Mouse (Mus musculus) thymus, postnatal 36 days (tissue): Measurements from ENCODE around the gene Clasp2.
A peak's percentile ranks its signal among the peaks of the same experiment; 100 is the strongest.
"Not testable (repeated sequence)": the region's sequence is repeated elsewhere in the genome, so short reads cannot be mapped to it uniquely, and the experiment has no call there.

ENCODE experiments used
- DNase-seq, 2 experiments: peaks; one replicate each; pipeline ENCODE4 v3.0.0; 2022; ENCODE audit warnings: mixed read lengths in 2 of 2

The Clasp2 gene

DNA sequence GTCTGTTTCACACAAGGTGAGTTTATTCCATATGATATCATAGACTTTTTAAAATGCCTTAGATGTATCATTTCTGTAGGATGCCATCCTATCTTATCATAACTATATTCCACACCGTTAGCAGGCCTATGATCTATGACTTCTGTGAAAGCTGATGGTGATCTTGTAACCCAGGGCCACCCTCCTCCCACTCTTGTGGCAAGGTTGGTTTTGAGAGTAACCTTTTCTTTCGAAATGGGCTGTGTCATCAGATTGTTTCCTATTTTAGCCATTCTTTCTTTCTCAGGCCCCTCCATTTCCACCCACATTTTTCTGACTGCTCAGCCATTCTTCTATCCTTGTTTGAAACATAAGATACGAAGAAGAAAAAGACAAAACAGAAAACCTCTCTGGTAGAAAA is 88.9 kb downstream of the Clasp2 start:
- DNase-seq, result no peak

DNA sequence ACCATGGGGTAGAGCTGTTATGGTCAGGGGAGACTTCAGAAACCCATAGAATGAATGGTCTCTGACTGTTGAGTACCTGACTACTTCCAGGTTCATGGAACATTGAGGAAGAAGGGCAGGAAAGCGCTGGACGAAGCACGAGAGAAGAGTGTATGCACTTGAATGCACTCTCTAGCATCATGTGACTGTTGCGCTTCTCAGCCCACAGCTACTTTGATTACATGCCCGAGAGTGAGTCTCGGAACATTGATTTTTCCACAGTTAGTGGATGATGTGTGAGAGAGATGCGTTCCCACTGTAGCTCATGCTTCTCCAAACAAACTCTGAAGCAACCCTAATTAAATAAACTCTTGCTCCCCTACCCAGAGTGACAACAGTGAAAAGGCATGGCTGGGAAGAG is 92.2 kb downstream of the Clasp2 start:
- no peak for DNase-seq

DNA sequence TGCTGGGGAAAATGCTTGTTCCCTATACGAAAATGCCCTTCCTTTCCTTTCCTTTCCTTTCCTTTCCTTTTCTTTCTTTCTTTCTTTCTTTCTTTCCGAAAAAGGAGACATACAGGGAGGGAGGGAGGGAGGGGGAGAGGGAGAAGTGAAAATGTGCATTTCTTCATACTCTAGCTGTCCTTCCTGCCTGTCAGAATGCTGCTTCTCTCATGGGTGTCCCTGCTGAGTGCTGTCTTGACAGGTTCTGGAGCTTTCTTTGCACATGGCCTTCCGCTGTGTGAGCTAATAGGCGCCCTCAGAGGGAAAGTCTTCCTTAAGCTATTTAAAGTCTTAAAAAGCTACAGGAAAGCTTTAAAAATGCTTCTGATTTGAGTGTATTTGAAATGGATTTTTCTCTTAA is 95.7 kb downstream of the Clasp2 start:
- no peak for DNase-seq

DNA sequence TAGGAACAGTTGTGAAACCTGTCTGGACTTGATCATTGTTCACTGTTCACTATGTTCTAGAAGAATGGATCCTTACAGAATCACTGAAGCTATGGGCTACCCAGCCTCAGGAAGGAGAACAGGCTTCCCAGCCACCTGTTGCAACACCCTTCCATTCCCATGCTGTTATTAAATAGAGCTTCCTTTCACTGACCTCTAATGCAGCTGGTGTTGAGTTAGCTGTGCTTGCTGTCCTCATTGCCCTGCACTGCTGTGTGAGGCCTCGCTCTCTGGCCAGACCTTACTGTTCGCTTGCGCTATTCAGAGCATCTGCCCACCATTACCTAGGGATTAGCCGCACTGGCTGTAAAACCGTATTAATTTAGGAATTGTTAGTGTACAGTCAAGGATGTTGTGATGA is 96.2 kb downstream of the Clasp2 start:
- no peak for DNase-seq

DNA sequence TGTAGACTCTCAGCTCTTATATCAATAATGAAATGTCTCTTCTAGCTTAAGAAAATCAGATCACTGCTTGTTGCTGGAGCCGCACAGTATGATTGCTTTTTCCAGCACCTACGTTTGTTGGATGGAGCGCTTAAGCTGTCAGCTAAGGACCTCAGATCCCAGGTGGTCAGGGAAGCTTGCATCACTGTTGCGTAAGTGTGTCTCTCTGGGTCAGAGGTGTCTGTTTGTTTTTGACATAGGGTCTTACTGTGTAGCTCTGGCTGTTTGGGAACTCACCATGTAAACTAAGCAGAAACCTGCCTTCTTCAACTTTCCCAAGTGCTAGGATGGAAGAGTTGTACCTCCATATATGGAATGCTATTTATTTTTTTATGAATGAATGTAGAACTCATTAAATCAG is 102.8 kb downstream of the Clasp2 start:
- no peak for DNase-seq

DNA sequence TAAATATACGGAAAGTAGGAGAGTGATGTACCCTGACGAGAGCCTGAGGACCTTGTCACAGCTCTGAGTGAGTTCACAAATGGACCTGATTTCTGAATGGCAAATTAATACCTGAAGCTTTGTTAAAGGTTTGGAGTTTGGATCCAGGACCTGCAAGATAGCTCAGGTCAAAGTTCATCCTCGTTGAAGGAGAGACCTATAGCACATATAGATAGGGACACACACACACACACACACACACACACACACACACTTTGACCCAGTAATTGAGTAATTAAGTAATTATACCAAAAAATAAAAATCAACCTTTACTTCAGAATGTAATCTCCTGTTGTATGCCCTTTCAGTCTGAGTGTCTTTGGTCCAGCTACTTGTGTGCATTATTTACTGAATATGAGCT is 114.2 kb downstream of the Clasp2 start:
- DNase-seq, result no peak

DNA sequence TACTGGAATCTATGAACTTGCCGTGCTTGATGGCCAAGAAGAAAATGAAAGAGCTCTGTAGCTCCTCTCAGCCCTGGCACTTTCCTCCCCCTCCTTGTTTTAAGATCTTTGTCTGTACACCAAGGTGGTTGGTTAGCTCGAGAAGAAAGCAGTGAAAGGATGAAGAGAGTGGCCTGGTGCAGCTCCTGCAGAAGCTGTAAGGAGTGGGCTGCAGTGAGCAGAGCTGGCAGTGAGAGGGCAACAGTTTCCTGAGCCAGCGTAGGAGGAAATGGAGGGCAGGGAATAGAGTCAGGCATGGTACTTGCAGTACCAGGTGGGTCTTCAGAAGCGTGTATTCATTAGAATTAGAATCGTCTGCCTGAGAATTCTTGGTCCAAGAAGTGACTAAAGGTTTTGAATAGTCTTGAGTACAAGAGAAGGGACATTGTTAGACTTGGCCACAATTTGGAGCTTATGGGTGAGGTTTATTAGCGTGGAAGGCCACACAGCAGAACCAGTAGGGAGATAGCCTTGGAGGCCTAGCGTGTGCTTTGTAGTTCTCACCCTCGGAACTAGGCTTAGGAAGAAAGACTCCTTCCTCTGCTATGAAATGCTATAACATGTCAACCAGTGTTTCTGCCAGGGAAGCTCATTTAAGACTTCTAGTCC is 116.1 kb downstream of the Clasp2 start:
- DNase-seq, result no peak

DNA sequence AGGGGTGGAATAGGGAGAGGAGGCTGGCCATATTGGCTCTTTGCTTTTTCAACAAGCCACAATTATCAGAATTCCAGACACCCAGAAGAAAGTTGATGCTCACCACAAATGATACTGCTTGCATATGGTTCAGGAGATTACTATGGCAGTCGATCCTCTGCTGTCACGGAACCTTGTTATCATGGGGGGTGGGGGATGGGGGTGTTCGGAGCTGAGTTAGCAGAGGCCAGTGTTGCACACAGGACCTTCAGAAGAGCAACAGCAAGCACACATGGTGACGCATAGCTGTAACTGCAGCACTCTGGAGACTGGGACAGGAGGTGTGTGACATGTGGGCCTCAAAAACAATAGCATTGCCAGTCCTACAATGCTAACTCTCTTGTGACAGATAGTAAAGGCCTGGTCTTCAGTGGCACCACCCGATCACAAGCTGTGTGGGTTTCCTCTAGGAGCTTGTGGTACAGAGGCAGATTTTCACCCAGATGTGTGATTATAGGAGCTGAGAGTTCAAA is 116.7 kb downstream of the Clasp2 start:
- no peak for DNase-seq

DNA sequence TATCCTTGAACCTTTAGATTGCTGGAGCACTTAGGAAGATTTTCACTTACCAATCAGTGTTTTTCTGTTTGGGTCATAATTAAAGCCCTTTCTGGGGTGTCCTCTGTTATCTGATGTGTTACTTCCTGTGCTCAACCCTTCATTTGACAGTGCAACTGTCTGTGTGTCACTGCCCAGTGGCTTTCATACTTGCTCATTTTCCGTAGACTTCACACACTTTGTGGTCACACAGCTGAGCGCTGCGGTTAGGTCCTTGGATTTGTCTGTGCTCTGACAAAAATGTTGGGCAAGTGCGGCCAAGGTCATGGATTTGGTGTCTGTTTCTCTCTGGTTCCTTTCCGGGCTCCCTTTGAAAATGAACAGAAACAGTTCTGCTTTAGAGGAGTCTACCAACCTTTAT is 118.1 kb downstream of the Clasp2 start:
- no peak for DNase-seq

DNA sequence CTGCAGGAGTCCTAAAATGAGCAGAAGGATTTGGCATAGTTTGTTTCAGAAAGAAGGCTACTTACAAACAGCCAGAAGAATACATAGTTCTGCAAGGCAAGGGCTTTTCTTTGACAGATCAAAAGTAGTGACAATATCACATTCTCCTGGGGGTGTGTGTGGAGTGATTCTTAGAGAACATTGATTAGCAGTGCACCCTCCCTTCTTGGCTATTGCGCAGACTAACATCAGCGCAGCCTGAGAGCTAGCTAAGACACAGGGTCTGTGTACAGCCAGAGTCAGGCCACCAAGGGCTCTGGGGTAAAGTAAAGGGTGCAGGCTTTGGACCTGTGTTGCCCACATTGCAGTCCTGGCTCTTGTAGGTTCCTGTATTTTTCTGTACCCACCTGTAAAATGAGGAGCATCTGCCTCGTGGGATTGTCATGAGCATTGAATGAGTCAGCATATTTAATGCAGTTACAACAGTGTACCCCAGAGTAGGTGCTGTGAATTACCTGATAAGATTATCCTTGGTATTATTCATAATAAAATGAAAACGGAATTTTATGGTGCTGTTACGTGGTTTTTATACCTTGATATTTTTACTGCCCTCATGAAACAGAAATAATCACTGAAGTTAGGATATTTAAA is 122.2 kb downstream of the Clasp2 start:
- no peak for DNase-seq

DNA sequence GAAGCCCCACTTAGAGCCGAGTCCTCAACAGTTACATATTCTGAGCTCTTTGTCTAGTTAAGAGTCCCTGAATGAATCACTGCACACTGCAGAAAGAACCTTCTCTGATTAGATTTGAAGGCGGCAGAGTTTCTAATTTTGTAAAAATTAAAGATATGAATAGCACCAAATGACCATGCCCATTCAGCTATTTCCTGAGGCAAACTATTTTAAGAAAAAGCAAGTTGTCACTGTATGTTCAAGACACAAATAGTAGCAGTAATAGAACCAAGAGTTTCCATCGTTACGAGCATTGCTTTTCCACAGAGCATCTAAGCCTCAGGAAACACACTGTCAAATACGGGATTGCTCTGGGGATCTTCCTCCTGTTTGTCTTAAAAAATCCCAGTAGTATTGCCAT is 126.7 kb downstream of the Clasp2 start:
- no peak for DNase-seq

DNA sequence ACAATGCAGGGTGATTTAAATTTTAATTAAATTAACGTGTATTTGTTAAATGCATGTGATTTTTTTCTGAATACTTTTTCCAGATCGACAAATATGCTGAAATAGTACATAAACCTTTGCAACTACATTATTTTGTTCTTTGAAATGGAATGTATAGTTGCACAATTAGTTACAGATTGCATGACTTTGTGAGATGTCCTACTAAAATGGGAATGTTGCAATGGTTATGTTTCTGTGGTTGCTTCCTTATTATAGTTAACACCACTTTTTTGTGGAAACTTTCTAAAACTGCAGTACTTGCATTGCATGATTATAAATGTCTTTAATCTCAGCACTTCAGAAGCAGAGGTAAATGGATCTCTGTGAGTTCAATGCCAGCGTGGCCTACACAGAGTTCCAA is 153.6 kb downstream of the Clasp2 start:
- DNase-seq, result no peak

DNA sequence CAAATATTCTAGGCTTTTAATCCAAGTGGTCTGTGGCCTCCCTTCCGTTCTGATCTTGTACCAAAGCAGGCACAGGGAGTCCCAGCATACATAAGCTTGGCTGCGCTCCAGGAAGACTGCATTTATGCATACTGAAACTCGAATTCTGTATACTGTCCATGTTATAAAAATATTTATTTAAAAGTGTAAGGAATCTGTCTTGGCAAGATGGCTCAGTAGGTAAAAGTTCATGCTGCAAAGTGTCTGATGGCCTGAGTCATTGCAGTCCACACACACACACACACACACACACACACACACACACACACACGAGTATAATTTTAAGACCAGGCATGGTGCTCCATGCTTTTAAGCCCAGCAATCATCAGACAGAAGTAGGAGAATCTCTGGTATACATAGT is 161.9 kb downstream of the Clasp2 start:
- DNase-seq, result no peak

DNA sequence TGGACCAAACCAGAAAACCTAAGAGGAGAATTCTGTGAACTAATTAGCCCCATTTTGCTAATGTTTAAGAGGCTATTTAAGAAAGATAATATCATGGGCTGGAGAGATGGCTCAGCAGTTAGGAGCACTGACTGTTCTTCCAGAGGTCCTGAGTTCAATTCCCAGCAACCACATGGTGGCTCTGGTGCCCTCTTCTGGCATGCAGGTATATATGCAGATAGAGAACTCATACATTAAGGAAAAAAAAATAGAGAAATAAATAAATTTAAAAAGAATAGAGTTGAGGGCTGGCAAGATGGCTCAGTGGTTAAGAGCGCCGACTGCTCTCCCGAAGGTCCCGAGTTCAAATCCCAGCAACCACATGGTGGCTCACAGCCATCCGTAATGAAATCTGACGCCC is 163.0 kb downstream of the Clasp2 start:
- not testable (repeated sequence) for DNase-seq

DNA sequence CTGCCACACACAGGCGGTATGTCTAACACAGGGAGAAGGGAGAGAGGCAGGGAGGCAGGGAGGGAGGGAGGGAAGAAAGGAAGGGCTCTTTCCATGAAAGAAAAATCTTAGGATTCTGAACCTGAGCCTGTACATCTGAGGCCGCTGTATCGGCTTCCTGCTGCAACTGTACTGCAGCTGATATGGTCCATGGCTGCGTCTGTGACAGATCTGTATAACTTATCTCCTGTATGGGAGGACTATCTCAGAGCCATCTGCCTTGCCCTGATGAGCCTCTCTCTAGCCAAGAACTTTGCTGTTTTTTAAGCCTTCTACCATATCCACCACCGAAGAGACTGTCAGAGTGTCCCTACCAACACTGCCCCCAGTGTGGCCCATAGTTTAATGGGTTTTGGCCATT is 174.5 kb downstream of the Clasp2 start:
- DNase-seq, result no peak

DNA sequence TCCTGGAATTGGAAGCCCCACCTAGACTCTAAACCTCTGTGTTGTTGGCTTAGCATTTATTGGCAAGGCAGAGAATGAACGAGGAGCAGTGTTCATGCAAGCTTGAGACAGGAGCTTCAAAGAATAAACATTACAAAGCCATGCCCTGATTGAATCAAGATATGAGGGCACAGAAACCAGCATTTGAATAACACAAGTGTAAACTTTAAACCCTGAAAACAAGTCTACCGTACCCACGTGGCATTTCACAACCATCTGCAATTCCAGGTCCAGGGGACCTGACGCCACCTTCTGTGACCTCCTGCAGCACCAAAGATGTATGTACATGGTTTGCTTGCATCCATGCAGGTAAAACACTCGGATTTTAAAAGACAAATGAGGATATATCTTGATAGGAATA is 181.4 kb downstream of the Clasp2 start:
- DNase-seq, result no peak

DNA sequence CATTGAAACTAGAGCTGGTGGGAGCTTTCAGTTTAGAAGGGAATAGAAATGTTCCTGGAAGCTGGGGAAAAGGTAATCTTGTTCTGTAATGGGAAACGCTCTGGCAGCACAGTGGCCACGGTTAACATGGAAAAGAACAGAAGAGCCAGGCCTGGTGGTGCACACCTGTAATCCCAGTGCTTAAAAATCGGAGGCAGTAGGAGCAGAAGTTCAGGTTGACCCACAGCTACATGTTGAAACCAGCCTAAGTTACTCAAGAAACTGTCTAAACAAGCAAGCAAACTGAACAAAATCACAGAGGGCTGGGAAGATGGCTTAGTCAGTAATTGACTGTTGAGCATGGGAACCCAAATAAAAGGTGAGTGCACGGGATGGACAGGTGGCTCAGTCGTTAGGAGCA is 183.6 kb downstream of the Clasp2 start:
- no peak for DNase-seq

DNA sequence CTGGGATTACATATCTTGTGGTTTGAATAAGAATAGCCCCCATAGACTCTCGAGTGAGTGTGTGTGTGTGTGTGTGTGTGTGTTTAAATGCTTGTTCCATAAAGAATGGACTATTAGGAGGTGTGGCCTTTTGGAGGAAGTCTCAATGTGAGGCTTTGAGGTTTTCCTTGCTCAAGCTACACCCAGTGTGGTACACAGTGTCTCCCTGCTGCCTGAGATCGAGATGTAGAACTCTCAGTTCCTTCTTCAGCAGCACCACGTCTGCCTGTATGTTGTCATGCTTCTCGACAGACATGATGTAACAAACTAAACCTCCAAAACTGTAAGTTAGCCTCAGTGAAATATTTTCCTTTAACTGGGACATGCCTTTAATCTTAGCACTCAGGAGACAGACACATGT is 187.3 kb downstream of the Clasp2 start:
- DNase-seq, result no peak

DNA sequence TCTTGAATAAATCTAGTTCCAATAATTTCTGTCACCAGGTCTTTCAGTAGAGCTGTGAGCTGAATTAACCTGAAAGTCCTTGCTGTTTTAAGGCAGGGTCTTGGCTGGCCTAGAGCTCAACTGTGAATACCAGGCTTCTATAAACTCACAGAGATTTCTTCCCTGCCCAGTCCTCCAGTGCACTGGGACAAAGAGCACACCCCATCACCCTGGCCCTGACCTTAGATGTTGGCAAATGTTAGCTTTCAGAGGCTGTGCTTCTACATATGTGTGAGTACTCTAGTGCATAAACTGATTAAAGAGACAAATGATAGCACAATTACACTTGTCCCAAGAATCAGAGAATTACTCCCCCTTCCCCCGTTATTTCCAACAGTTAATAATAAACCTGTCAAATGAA is 188.4 kb downstream of the Clasp2 start:
- no peak for DNase-seq

DNA sequence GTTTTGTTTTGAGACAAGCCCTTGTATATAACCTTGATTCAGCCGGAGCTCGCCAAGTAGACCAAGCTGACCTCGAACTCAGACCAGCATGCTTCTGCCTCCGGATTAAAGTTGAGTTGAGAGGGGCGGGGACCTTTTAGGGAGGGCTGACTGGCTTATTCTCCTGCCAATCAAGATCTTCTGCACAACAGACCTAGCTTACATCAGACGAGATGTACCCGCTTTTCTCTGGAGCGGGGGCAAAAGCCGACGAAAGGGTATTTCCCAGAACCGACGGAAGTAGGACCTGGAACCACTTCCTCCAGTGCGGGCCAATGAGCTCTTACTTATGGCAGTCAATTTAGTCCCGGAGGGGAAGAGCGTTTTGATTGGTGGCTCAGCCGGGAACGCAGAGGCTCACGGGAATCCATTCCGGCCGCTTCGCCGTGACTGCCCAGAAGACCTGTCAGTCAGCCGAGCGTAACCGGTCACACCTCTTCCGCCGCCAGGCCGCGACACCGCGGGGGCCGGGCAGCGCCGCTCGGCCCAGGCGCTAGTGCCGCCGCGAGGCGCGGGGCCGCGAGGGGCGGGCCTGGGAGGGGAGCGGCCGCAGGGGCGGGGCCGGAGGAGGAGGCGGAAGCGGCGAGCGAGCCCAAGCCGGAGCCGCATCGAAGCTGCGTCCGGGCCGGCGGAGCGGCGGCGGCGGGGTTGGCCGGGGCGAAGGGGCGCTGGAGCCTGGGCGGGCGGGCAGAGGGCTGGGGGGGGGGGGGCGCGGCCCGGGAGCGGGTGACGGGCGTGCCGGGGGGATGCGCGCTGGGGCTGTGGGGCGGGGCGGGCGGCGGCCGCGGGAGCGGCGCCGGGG is 189.5 kb downstream of the Clasp2 start, which contains the start of gene Ubp1:
TSS of gene Ubp1 (plus strand) at position 401 of the 841 bp plus-strand sequence.
- DNase-seq, result peak; percentile 91 to 95

DNA sequence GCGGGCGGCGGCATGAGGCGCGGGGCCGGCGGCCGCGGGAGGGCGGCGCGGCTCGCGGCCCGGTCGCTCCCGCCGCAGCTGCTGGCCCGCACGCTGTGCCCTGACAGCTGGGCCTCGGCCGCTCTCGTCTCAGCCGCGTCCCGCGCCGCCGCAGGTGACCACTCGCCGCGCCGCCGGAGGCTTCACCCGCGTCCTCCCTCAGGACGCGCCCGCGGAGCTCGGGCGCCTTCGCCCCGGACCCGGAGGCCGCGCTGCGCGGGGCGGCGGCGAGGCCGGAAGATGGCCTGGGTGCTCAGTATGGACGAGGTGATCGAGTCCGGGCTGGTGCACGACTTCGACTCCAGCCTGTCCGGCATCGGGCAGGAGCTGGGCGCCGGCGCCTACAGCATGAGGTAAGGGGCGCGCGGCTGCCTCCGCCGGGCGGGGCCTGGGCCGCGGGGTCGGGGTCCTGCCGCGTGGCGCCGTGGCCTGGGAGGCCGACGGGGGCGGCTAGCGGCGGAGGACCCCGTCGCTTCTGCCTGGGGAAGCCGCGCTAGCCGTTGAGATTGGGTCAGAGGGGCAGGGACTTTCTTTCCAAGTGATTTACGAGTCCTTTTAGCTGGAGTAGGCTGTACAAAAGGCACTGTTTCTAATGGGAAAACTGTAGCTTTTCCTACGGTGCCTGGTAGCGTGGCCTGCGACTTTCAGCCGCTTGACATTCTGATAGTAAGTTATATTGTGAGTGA is 190.3 kb downstream of the Clasp2 start:
- DNase-seq, result peak; percentile 37 to 56

DNA sequence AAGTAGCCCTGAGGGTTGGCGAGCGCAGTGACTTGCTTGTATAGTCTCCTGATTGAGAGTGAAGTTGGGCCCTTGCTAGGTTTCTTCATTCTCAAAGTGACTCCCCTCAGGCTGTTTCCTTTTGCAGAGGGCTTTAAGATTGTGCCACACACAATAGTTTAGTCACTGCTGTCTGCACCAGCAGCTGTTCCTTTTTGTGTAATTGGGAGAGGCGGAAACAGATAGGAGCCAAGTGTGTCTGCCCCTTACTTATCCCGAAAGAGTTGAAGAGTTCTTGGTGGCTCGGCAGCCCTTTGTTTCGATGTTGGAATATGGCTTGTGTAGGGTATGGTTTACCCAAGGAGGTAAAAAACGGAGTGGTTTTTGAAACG is 190.8 kb downstream of the Clasp2 start:
- DNase-seq, result peak in 1 of 2 experiments; percentile 4

DNA sequence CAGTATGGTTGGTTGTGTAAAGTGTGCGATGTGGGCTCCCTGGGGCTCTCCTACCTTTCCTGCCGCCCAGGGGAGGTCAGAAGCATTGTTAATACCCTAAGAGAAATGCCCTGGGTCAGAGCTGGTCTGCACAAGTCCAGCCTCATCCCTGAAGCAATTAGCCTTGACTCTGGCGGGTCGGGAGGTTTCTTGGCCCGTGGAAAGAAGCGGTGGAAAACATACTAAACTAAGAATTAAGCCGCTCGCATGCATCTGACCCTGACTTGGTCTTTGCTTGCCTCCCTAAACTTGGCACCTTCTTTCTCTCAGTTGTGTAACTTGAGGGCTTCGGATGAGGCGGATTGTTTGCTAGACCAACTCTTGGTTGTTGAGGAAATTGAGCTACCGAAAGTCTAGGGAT is 191.2 kb downstream of the Clasp2 start:
- DNase-seq, result no peak
